Mouse (Mus musculus) Patski (cell line): ENCODE measurements around the gene Cldn18. TPM values are rescaled to one million over a fixed set of nuclear protein-coding genes. Genes with fewer than 3 reads are reported as not detected.

Experiments
- ATAC-seq: fragments of 100-300 bp; one replicate; pipeline ENCODE4 v1.8.0; 2021
- CTCF ChIA-PET: fragments of 350-600 bp; sonication (Branson Sonifier 250); formaldehyde crosslinking; loops from one replicate; lab custom pipeline; 2022; ENCODE audit warnings: inconsistent platforms; lab: Charles Lee
- POLR2A ChIA-PET: fragments of 350-600 bp; sonication (Branson Sonifier 250); formaldehyde crosslinking; loops from one replicate; lab custom pipeline; 2022; ENCODE audit warnings: antibody characterized with exemption, inconsistent platforms; lab: Charles Lee
- DNase-seq: peaks from one replicate; pipeline ENCODE4 v3.0.0-alpha.2; 2011; ENCODE audit warnings: low read depth, low spot score
- H3K27me3 ChIP-seq: fragments of 371-371 bp; one replicate; pipeline ENCODE4 v1.5.1; 2021
- CTCF ChIP-seq: fragments of 100-300 bp; IDR thresholded peaks from one replicate; pipeline ENCODE4 v1.5.1; 2021
- in situ Hi-C: fragments of 300-500 bp; cut with MboI; formaldehyde crosslinking; loops from 3 replicates; pipeline ENCODE4 v1.11.1; 2018; ENCODE audit warnings: low pct_unique_long_range_greater_than_20kb, mixed read lengths
- polyA plus RNA-seq: library from polyadenylated mRNA; unstranded; gene quantifications from one replicate; pipeline ENCODE4 v1.2.3, GENCODE M21; 2021

Cldn18 gene
- polyA plus RNA-seq, 1 experiment from 2014 or later, result not detected

- CTCF ChIA-PET, result no interaction called here
- no peak for ATAC-seq
Measured at GRCm38 (mm10) chr9:99709588-99710248, 7.3 kb downstream of the Cldn18 start.

GRCm38 (mm10) chr9:99707425-99708126 is 9.5 kb downstream of the Cldn18 start:
- no peak for TF ChIP-seq CTCF
- in situ Hi-C loops, result no loop called here
- no peak for DNase-seq
- CTCF ChIA-PET, result no interaction called here
- POLR2A ChIA-PET, result no interaction called here
- H3K27me3 ChIP-seq, result peaks cover 7% of the 10 kb centered on the region
- no peak for ATAC-seq

More at GRCm38 (mm10) chr9:99709588-99710248, 7.3 kb downstream of the Cldn18 start:
- TF ChIP-seq CTCF, result no peak
- no peak for DNase-seq
- POLR2A ChIA-PET, result no interaction called here
- peaks cover 8% of the 10 kb centered on the region for H3K27me3 ChIP-seq
- in situ Hi-C loops, result no loop called here

GRCm38 (mm10) chr9:99706264-99706663 is 10.8 kb downstream of the Cldn18 start:
- DNase-seq (no peak), ATAC-seq (no peak)
- no peaks in the 10 kb centered on the region for H3K27me3 ChIP-seq
- POLR2A ChIA-PET, result no interaction called here
- CTCF ChIA-PET, result no interaction called here
- no peak for TF ChIP-seq CTCF
- in situ Hi-C loops, result no loop called here

DNA sequence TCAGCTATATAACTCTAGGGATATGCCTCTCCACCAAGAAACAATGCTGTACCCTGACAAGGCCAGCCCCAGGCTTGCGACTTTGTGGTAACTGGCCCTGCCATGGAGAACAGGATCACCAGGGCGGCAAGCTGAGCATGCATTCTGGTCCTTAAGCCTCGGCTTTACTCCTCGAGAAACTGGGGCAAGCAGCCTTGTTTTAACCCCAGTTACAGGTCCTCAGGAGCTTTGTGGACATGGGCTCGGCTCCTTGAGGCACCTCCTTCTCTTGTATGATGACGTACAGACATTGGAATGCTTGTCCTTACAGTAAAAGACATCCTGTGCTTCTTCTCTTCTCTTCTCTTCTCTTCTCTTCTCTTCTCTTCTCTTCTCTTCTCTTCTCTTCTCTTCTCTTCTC is 13.4 kb downstream of the Cldn18 start:
- no peak for TF ChIP-seq CTCF
- CTCF ChIA-PET, result no interaction called here
- ATAC-seq, result no peak
- no peaks in the 10 kb centered on the region for H3K27me3 ChIP-seq
- POLR2A ChIA-PET, result no interaction called here
- in situ Hi-C loops, result no loop called here
- DNase-seq, result no peak

DNA sequence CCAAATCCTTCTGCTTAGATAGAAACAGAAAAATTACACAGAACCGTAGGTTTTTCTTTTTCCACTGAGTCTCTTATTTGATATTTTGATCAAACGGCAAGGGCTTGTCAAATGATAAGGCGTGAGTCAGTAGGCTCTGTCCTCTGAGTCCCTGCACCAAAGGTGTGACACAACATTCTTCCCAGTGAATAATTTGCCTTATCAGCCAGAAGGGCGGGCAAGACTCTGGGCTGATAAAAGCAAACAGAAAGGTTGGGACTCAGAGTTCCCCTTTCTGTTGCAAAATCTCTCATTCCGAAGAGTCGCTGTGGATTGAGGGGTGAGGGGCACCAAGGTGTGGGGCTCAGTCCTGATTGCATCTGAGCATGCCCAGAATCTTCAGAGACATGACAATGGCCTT is 14.9 kb downstream of the Cldn18 start:
- CTCF ChIA-PET, result no interaction called here
- in situ Hi-C loops, result no loop called here
- POLR2A ChIA-PET, result no interaction called here
- DNase-seq (no peak), ATAC-seq (no peak)
- H3K27me3 ChIP-seq, result no peaks in the 10 kb centered on the region
- TF ChIP-seq CTCF, result no peak

GRCm38 (mm10) chr9:99701187-99701586 is 15.9 kb downstream of the Cldn18 start:
- H3K27me3 ChIP-seq, result no peaks in the 10 kb centered on the region
- peak; percentile 65 for ATAC-seq
- no peak for DNase-seq
- TF ChIP-seq CTCF, result no peak
- in situ Hi-C loops, result no loop called here
- ChIA-PET CTCF (no interaction called here), POLR2A (no interaction called here)

- CTCF ChIA-PET, result no interaction called here
- no peak for TF ChIP-seq CTCF
- no peak for DNase-seq
- no peaks in the 10 kb centered on the region for H3K27me3 ChIP-seq
- POLR2A ChIA-PET, result no interaction called here
- ATAC-seq, result no peak
- in situ Hi-C loops, result no loop called here
Measured at GRCm38 (mm10) chr9:99699752-99700389, 17.2 kb downstream of the Cldn18 start.

DNA sequence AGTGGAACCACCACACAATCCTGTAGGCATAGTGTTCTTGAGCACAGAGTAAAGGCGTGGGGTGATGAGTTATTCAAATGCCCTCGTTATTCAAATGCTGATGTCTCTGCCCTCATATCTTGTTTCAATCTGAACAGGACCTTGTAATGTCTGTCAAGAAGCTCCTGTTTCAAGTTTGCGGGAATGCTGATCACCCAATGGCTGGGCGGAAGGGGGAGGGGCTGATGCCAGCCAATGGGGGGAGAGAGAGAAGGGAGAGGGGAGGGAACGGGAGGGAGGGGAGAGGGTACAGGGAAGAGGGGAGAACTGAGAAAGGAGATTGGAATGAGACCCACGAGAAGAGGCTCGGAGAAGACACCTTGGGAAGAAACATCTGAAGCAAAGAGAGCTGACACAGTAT is 22.1 kb downstream of the Cldn18 start:
- ATAC-seq, result no peak
- DNase-seq, result no peak
- TF ChIP-seq CTCF, result no peak
- CTCF ChIA-PET, result interaction anchor here (1.2 kb wide), 1 partner anchor 9 kb away, joined by 3 read pairs; no protein-coding TSS in a partner anchor
- in situ Hi-C loops, result no loop called here
- no peaks in the 10 kb centered on the region for H3K27me3 ChIP-seq
- POLR2A ChIA-PET, result no interaction called here

DNA sequence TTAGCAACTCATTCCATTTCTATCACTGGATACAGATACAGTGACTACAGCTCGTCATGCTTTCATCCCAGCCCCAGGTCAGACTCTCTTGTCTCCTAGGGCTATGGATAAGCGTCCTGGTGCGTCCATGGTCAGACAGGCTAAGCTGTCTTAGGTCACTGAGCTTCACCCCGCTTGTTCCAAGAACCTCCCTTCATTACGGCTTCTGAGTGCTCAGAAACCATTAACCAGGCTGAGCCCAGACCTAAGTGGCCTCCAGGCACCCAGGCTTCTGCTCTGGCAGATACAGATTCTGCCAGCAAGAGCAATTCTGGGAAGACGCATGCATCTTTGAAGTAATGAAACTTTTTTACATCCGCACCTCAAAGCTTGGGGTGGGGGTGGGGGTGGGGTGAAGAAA is 26.7 kb downstream of the Cldn18 start:
- no peak for DNase-seq
- ATAC-seq, result no peak
- ChIA-PET POLR2A (no interaction called here), CTCF (no interaction called here)
- H3K27me3 ChIP-seq, result no peaks in the 10 kb centered on the region
- no peak for TF ChIP-seq CTCF
- in situ Hi-C loops, result no loop called here

DNA sequence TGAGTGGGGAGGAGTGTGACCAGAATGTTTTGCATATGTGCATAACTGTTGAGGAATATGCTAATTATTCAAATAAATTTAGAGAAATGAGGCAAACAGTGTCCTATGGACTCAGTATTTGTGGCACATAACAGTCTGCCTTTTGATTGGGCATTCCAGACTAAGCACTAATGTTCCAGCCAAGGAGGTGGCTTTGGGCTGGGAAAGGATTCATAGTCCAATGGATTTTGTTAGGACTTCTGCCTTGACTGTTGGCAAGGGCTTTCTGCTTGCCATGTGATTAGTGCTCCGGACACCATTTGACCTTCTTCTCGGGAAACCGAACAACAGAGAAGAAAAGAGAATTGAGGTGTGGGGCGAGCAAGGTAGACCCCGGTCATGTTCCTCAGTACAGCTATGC is 27.3 kb downstream of the Cldn18 start:
- TF ChIP-seq CTCF, result no peak
- in situ Hi-C loops, result no loop called here
- DNase-seq (no peak), ATAC-seq (no peak)
- POLR2A ChIA-PET, result no interaction called here
- no peaks in the 10 kb centered on the region for H3K27me3 ChIP-seq
- CTCF ChIA-PET, result no interaction called here
